8 mouse cellular contexts compared by ENCODE assay signal in the genomic region with DNA sequence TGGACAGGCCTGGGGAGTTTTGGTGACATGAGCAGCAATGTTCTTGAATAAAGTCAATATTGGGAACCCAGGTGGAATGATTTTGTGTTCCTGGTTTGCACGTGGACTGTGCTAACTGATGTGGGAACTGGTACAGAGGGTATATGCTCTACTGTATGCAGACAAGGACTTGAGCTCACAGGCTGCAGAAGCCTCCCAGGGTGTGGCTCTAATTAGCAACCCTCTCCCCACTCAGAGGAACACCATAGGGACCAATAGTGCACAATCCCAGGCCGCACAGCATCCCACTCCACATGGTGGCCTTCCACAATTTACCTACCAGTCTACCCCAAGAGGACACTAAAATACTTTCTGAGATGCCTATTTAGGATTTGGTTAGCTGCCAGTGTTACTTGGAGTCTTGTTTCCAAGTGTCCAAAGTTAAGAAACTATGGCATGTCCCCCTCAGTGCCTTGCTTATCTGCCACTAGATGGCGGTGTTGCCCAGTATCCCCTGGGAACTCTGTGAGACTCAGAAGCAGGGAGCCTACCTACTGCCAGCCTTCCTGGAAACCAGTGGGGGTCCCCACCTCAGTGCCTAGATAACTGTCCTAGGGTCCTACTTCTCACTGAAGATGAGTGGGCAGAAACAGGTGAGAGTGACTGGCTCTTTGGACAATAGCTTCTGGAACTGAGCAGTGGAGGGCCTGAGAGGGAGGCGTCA.
DNase-seq lines count a peak whose midpoint lies in the region; ATAC-seq and TF ChIP-seq lines count a peak whose summit lies in the region.

No protein-coding gene starts in this region.

- peaks cover 16% of the 10 kb centered on the region for H3K27me3 ChIP-seq in heart, embryonic 11.5 days (ENCODE audit: control insufficient read depth, insufficient read depth, low read length)
- no peaks in the 10 kb centered on the region for H3K27me3 ChIP-seq in intestine, embryonic 14.5 days (replicated peaks; ENCODE audit: control insufficient read depth, insufficient read depth, low read length)
- H3K27me3 ChIP-seq in midbrain, embryonic 13.5 days, result no peaks in the 10 kb centered on the region
- H3K27me3 ChIP-seq in spleen, adult 2 months (ENCODE audit: control insufficient read depth, insufficient read depth, low read length), result no peaks in the 10 kb centered on the region

- TF ChIP-seq POLR2A in spleen, adult 2 months (IDR thresholded peaks at IDR 0.05; ENCODE audit: low read depth, low read length), result no peak

- no peak overlapping the region for H3K4me2 ChIP-seq in heart, embryonic 11.5 days
- no peak overlapping the region for H3K4me2 ChIP-seq in intestine, embryonic 14.5 days (ENCODE audit: low read length)
- no peak overlapping the region for H3K4me2 ChIP-seq in midbrain, embryonic 13.5 days (replicated peaks)

- intact Hi-C loops in left cerebral cortex, postnatal 10 days (cut with DNase I), result loop anchor here (1.0 to 5.0 kb wide), 2 partner anchors 106 to 165 kb away; a partner anchor contains a TSS

- no peak overlapping the region for H3K4me3 ChIP-seq in heart, embryonic 11.5 days (ENCODE audit: low read depth, low read length)
- no peak overlapping the region for H3K4me3 ChIP-seq in intestine, embryonic 14.5 days (ENCODE audit: low read depth, low read length)
- H3K4me3 ChIP-seq in midbrain, embryonic 13.5 days (replicated peaks), result no peak overlapping the region
- no peak overlapping the region for H3K4me3 ChIP-seq in spleen, adult 2 months (ENCODE audit: extremely low read depth, insufficient read depth, insufficient read length)

- WGBS in heart, embryonic 11.5 days (ENCODE audit: insufficient replicate concordance), result 62% methylated on average over 4 of the region's 4 CpGs
- WGBS in intestine, embryonic 14.5 days, result 58% methylated on average over 4 of the region's 4 CpGs
- 68% methylated on average over 4 of the region's 4 CpGs for WGBS in midbrain, embryonic 13.5 days
- 71% methylated on average over 4 of the region's 4 CpGs for WGBS in spleen, adult 2 months

- peak; percentile 95 for DNase-seq in heart, adult 11 months
- DNase-seq in cerebellum, postnatal 36 days, result peak; percentile 71 to 78
- DNase-seq in gastrocnemius, adult 18-20 months (ENCODE audit: low spot score), result peak; percentile 84
- DNase-seq in intestine, embryonic 14.5 days (ENCODE audit: low spot score), result peak; percentile 84
- peak; percentile 58 to 77 for DNase-seq in left cerebral cortex, postnatal 10 days (ENCODE audit: extremely low spot score in 1 of 2, low spot score in 2 of 2)
- DNase-seq in spleen, adult 2 months (ENCODE audit: low read depth in 1 of 2, low spot score in 2 of 2), result peak; percentile 33 to 65

- H3K9ac ChIP-seq in heart, embryonic 11.5 days (ENCODE audit: low read depth, low read length), result no peak overlapping the region
- H3K9ac ChIP-seq in intestine, embryonic 14.5 days (ENCODE audit: low read length), result no peak overlapping the region
- H3K9ac ChIP-seq in midbrain, embryonic 13.5 days (replicated peaks), result no peak overlapping the region

- ATAC-seq in heart, embryonic 11.5 days (replicated peaks; ENCODE audit: insufficient number of reproducible peaks, low FRiP score, low TSS enrichment), result no peak
- no peak for ATAC-seq in intestine, embryonic 14.5 days (replicated peaks; ENCODE audit: low FRiP score, low TSS enrichment, low read depth)
- ATAC-seq in midbrain, embryonic 13.5 days, result peak; percentile 77

- TF ChIP-seq CTCF in spleen, adult 2 months (IDR thresholded peaks at IDR 0.05; ENCODE audit: extremely low read depth, insufficient read depth, insufficient read length, insufficient replicate concordance), result peak; percentile 82; the same call in 1 of the 2 replicates

- no peaks in the 10 kb centered on the region for H3K36me3 ChIP-seq in heart, embryonic 11.5 days (ENCODE audit: control insufficient read depth, insufficient read depth, low read length)
- no peaks in the 10 kb centered on the region for H3K36me3 ChIP-seq in intestine, embryonic 14.5 days (ENCODE audit: control insufficient read depth, insufficient read depth, low read length)
- no peaks in the 10 kb centered on the region for H3K36me3 ChIP-seq in midbrain, embryonic 13.5 days
- H3K36me3 ChIP-seq in spleen, adult 2 months (ENCODE audit: control insufficient read depth, insufficient read depth, low read length), result no peaks in the 10 kb centered on the region

- H3K9me3 ChIP-seq in heart, embryonic 11.5 days (replicated peaks; ENCODE audit: control insufficient read depth, low read length), result no peaks in the 10 kb centered on the region
- no peaks in the 10 kb centered on the region for H3K9me3 ChIP-seq in intestine, embryonic 14.5 days (ENCODE audit: control insufficient read depth, low read length)
- no peaks in the 10 kb centered on the region for H3K9me3 ChIP-seq in midbrain, embryonic 13.5 days

- peaks cover 4% of the 10 kb centered on the region; the same call in 1 of the 2 replicates for H3K4me1 ChIP-seq in heart, embryonic 11.5 days (ENCODE audit: control insufficient read depth, insufficient read depth, low read length)
- H3K4me1 ChIP-seq in intestine, embryonic 14.5 days (replicated peaks; ENCODE audit: control insufficient read depth, insufficient read depth, low read length), result no peaks in the 10 kb centered on the region
- H3K4me1 ChIP-seq in midbrain, embryonic 13.5 days (replicated peaks), result no peaks in the 10 kb centered on the region
- no peaks in the 10 kb centered on the region for H3K4me1 ChIP-seq in spleen, adult 2 months (ENCODE audit: control insufficient read depth, insufficient read depth, insufficient read length)

- no peak overlapping the region for H3K27ac ChIP-seq in heart, embryonic 11.5 days (ENCODE audit: low read depth, low read length)
- H3K27ac ChIP-seq in intestine, embryonic 14.5 days (ENCODE audit: low read depth), result no peak overlapping the region
- no peak overlapping the region for H3K27ac ChIP-seq in midbrain, embryonic 13.5 days
- no peak overlapping the region for H3K27ac ChIP-seq in spleen, adult 2 months (ENCODE audit: insufficient read depth, low read length)
